ENCODE assay signal across 16 mouse cellular contexts in the genomic region with DNA sequence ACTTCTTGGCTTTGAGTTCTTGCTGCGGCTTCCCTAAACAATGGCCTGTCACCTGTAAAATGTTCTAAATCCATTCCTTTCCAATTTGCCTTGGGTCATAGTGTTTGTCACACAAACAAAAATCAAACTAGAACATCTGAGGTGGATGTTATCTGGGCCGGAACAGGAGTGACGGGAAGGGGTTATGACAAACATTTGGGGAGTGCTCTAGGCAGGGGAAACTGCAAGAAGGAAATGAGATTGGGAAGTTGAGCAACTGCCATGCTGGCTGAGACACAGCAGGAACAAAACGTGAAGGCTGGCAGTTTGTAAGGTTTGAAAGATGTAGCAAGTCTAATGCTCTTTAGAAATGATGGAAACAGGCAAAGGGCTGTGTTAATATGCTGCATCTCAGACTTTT.
A peak's percentile ranks its signal among the peaks of the same experiment; 100 is the strongest.
DNase-seq lines count a peak whose midpoint lies in the region; ATAC-seq and TF ChIP-seq lines count a peak whose summit lies in the region.
"Had no signal": no experiment of that assay in that cellular context is flagged by ENCODE, and none has a peak within 500 bp of the region (broad histone marks: within the 10 kb centered on the region; RNA-seq: fewer than 3 reads in every experiment).

No protein-coding gene starts in this region.

- no peak for TF ChIP-seq POLR2A in thymus, adult 2 months (IDR thresholded peaks at IDR 0.05; ENCODE audit: control insufficient read depth, extremely low read depth, insufficient read depth, low read length, poor library complexity)

- no peak for ATAC-seq in heart, postnatal 0 days (ENCODE audit: insufficient read depth, low read depth)
- ATAC-seq in granulocyte monocyte progenitor cell, adult 5-6 weeks (replicated peaks; ENCODE audit: poor library complexity, severe bottlenecking): peak; percentile 92
- ATAC-seq: forebrain, embryonic 15.5 days had no signal

- peaks cover 35% of the 10 kb centered on the region for H3K4me1 ChIP-seq in heart, postnatal 0 days (ENCODE audit: control insufficient read depth, insufficient read depth)
- H3K4me1 ChIP-seq in thymus, adult 2 months (replicated peaks; ENCODE audit: control insufficient read depth, insufficient read depth, low read length): no peaks in the 10 kb centered on the region

- no peak overlapping the region for H3K9ac ChIP-seq in heart, postnatal 0 days (replicated peaks; ENCODE audit: low read depth, low read length)
- H3K9ac ChIP-seq: embryonic facial prominence, embryonic 13.5 days; forebrain, embryonic 15.5 days had no signal

- TF ChIP-seq EP300 in heart, postnatal 0 days (IDR thresholded peaks at IDR 0.05; ENCODE audit: low read depth): no peak

- no peak overlapping the region for H3K4me2 ChIP-seq in heart, postnatal 0 days (ENCODE audit: low read depth, low read length)
- H3K4me2 ChIP-seq: embryonic facial prominence, embryonic 13.5 days; forebrain, embryonic 15.5 days had no signal

- no peaks in the 10 kb centered on the region for H3K9me3 ChIP-seq in heart, postnatal 0 days (replicated peaks; ENCODE audit: control insufficient read depth, low read length)
- H3K9me3 ChIP-seq: embryonic facial prominence, embryonic 13.5 days; forebrain, embryonic 15.5 days had no signal

- no peak overlapping the region for H3K4me3 ChIP-seq in heart, postnatal 0 days (ENCODE audit: low read depth, low read length)
- no peak overlapping the region for H3K4me3 ChIP-seq in thymus, adult 2 months (ENCODE audit: control insufficient read depth, insufficient read depth, low read length)
- H3K4me3 ChIP-seq: embryonic facial prominence, embryonic 13.5 days; forebrain, embryonic 15.5 days had no signal

- peak overlapping the region; percentile 58; the same call in 1 of the 2 replicates for H3K27ac ChIP-seq in heart, postnatal 0 days (ENCODE audit: low read depth)
- H3K27ac ChIP-seq in thymus, adult 2 months (ENCODE audit: control insufficient read depth, insufficient read depth, low read length): no peak overlapping the region
- H3K27ac ChIP-seq: embryonic facial prominence, embryonic 13.5 days; forebrain, embryonic 15.5 days had no signal

- TF ChIP-seq CTCF in heart, postnatal 0 days (IDR thresholded peaks at IDR 0.05; ENCODE audit: low read depth): no peak
- TF ChIP-seq CTCF in thymus, adult 2 months (IDR thresholded peaks at IDR 0.05; ENCODE audit: borderline replicate concordance, control insufficient read depth, extremely low read depth, insufficient read depth, low read length, poor library complexity): no peak

- no peaks in the 10 kb centered on the region for H3K27me3 ChIP-seq in heart, postnatal 0 days (ENCODE audit: control insufficient read depth, insufficient read depth, low read length)
- no peaks in the 10 kb centered on the region for H3K27me3 ChIP-seq in thymus, adult 2 months (ENCODE audit: control insufficient read depth, insufficient read depth, low read length)
- H3K27me3 ChIP-seq: CH12.LX; embryonic facial prominence, embryonic 13.5 days; forebrain, embryonic 15.5 days had no signal

- H3K36me3 ChIP-seq in heart, postnatal 0 days (replicated peaks; ENCODE audit: control insufficient read depth, insufficient read depth, low read length): no peaks in the 10 kb centered on the region
- no peaks in the 10 kb centered on the region for H3K36me3 ChIP-seq in thymus, adult 2 months (ENCODE audit: control insufficient read depth, insufficient read depth, low read length)
- H3K36me3 ChIP-seq: embryonic facial prominence, embryonic 13.5 days; forebrain, embryonic 15.5 days had no signal

- DNase-seq in heart, postnatal 0 days (ENCODE audit: low spot score): no peak
- no peak for DNase-seq in heart, postnatal 4 days
- DNase-seq in 416B (ENCODE audit: low read depth): peak; percentile 18
- peak; percentile 75 for DNase-seq in lung, postnatal 25 days (ENCODE audit: low spot score)
- DNase-seq in spleen, postnatal 10 days (ENCODE audit: low spot score in 2 of 2): no peak
- no peak for DNase-seq in thymus, adult 2 months
- DNase-seq: adrenal gland, postnatal 36 days; cerebellum, adult 9-10 months; gastrocnemius, postnatal 36 days; midbrain, embryonic 14.5 days; right cerebral cortex, postnatal 4 days; thymus, postnatal 36 days had no signal

- WGBS in heart, postnatal 0 days: 60% methylated on average over 4 of the region's 4 CpGs
- WGBS in thymus, adult 2 months: 44% methylated on average over 4 of the region's 4 CpGs

Comparison
In these comparisons a context has a peak if more than half of its experiments do, and no peak if none do; other contexts are left out.
1. DNase-seq: peak in 416B (single experiment) and lung, postnatal 25 days (single experiment); none in heart, postnatal 0 days (single experiment), heart, postnatal 4 days (single experiment), spleen, postnatal 10 days (0 of 2) and thymus, adult 2 months (single experiment).